Mouse (Mus musculus) heart, postnatal 36 days (tissue): ENCODE results near the gene Alcam. TPM values are rescaled to one million over a fixed set of nuclear protein-coding genes. Genes with fewer than 3 reads are reported as not detected.

ENCODE experiments used
- DNase-seq, 2 experiments: peaks; one replicate each; pipeline ENCODE4 v3.0.0; 2021 to 2022
- intact Hi-C: fragments of 180-260 bp; cut with DNase I; formaldehyde crosslinking; loops from one replicate; pipeline ENCODE4 v1.15.1; 2025
- total RNA-seq, 2 experiments: library from RNA; stranded (reverse); gene quantifications; 2 replicates each; pipeline ENCODE4 v1.2.3; 2021

Gene Alcam
- total RNA-seq, 2 experiments from 2014 or later, result 2.6 to 3.4 TPM

GRCm38 (mm10) chr16:52292440-52293048 is 161.3 kb downstream of the Alcam start:
- intact Hi-C loops, result no loop called here
- DNase-seq, result no peak

GRCm38 (mm10) chr16:52280186-52280585 is 173.7 kb downstream of the Alcam start:
- intact Hi-C loops, result no loop called here
- DNase-seq, result no peak

GRCm38 (mm10) chr16:52265066-52265465 is 188.8 kb downstream of the Alcam start:
- intact Hi-C loops, result no loop called here
- no peak for DNase-seq

- no peak for DNase-seq
- intact Hi-C loops, result no loop called here
Observed at GRCm38 (mm10) chr16:52263751-52264150, 190.1 kb downstream of the Alcam start.

DNA sequence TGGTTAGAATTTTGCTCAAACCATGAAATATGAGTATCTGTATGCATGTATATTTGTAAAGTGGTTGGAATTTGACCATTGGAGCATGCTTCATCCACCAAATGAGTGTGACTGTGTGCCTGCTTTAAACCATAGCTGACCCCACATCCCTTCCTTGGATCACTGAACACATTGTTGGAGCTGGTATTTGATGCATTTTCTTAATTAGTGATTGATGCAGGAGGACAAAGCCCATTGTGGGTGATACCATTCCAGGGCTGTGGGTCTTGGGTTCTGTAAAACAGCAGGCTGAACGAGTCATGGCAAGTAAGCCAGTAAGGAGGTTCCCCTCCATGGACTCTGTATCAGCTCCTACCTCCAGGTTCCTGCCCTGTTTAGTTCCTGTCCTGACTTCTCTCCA is 191.3 kb downstream of the Alcam start:
- intact Hi-C loops, result no loop called here
- DNase-seq, result no peak

DNA sequence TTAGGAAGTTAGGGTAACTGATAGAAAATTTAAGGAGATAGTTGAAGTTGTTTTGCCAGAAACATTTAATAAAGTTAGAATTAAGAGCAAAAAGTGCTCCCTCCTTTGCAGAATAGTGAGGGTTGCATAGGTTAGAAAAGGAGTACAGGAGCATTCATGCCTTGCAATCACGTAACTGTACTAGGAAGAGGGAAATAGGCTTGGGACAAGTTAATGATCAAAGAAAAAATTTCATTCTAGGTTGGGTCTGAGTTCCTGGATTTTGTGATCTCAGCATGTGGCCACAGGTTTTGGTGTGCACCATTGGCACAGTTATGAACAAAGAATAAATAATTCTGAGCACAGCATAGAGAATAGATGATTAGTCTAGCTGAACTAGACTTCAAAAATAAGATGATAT is 192.1 kb downstream of the Alcam start:
- intact Hi-C loops, result no loop called here
- no peak for DNase-seq

DNA sequence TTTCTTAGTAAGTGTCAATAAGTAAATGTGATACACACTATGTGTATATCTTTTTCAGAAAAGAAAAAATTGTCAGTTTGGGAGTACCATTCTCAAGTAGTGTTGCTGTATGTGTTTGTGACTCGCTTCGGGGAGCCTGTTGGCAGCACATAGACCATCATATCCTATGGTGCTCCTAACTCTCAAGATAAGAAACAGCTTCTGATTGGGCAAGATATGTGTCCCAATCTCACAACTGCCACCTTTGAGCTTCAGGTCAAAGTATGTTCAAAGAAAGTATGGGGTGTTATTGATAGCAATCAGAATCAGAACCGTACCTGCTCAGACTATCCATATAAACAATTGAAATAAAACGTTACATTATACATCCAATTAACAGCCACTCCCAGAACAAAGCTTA is 202.9 kb downstream of the Alcam start:
- no peak for DNase-seq
- intact Hi-C loops, result no loop called here

DNA sequence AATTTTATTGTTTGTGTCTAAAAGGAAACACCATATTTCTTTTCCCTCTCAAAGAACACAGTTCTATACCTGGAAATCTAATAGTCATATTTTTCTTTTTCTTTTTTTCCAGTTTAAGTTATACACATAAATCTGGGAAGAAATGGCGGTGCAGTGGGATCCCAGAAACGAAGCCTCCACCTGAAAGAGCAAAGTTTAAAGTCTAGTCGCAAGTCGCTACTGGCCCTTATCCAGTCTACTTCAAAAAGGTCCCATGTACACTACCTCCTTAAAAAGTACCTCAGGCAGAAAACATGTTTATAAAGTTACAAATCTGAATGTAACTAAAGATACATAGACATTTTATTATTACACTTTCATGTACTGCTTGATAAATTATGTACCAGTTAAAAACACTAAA is 203.7 kb downstream of the Alcam start:
- intact Hi-C loops, result no loop called here
- DNase-seq, result no peak

GRCm38 (mm10) chr16:52243421-52243973 is 210.4 kb downstream of the Alcam start:
- intact Hi-C loops, result no loop called here
- DNase-seq, result no peak

GRCm38 (mm10) chr16:52242144-52242543 is 211.7 kb downstream of the Alcam start:
- DNase-seq, result no peak

GRCm38 (mm10) chr16:52229930-52230329 is 223.9 kb downstream of the Alcam start:
- intact Hi-C loops, result no loop called here
- no peak for DNase-seq

More at GRCm38 (mm10) chr16:52242144-52242543, 211.7 kb downstream of the Alcam start:
- intact Hi-C loops, result no loop called here

DNA sequence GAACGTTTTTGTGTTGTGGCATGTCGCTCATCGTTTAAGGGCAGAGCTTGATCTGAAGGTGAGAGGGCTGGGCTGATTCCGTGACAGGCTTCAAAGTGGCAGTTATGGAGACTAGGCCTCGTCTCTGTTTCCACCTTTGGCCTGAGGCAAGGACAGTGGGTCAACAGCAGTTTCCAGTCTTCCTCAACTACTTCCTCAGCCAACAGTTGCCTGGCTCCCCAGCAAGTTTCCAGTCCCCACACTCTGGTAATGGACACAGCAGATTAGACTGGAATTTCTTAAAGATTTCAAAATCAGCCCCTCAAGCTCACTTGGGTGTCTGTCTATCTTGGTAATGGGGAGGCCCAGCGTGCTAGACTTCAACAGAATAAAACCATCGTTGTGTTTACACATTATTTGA is 224.4 kb downstream of the Alcam start:
- intact Hi-C loops, result no loop called here
- DNase-seq, result no peak

DNA sequence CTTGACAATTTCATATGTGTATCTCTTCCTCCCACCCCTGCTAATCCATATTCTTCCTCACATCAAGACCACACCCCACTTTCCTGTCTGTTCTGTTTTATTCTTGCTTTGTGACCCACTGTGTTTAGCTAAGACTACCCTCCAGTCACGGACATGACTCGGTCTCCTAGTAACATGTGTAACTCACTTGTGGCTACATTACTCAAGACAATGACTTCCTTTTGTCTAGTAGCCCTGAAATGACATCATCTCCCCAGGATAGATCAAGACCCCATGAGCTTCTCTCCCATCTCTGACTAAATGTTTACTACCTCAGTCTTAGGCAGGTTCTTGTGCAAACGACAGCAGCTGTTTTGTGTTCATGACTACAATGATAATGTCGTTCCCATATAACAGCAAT is 231.0 kb downstream of the Alcam start:
- intact Hi-C loops, result loop anchor here (5.0 kb wide), 1 partner anchor 836 kb away; no protein-coding TSS in a partner anchor
- DNase-seq, result no peak

DNA sequence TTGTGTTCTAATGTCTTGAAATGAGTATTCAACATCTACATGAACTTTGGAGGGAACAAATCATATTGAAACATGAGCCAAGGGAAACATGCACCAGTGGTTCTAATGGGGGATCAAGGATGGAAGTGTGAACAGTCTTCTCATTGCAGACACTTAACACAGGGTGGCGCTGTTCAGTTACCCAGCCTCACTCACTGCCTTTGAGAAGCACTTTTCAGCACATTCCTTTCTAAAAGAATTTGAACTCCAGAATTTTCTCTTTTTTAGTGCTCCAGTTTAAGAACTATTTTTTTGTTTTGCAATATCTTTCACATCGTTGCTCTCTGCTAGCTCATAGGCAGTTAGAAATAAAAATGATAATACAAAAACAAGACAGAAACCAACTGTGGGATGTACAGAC is 234.8 kb downstream of the Alcam start:
- intact Hi-C loops, result no loop called here
- DNase-seq, result no peak

DNA sequence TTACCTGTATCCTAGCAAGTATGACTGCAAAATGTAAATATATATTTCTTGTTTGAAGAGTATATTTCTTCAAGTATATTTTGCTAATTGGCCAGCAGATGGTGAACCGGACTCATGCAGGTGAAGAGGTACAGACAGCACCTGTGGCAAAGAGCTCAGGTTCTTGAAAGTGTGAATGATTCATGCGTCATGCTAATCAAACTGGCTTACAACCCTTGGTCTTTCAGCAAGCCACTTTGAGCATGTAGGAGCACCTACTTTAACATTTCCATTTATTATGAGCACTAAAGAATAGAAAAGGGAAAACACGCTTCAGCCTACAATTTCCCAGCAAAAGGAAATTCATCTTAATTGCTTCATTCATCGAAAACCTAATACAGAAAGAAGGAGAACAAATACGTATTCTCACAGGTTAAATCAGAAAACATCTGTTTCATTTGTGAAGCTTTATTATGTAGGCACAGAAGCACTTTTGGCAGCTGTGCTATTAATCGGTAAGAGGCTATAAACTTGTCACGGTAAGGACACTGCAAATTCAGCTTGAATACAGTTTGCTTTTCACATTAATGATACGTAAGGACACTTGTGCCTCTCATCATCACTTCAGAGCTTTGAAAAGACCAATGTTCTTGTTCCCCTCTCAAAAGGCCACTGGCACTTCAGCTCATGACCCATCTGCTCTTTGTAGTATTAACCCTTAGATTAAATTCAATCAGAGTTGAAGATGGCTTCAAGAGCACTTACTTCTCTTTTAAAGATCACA is 242.8 kb downstream of the Alcam start:
- no peak for DNase-seq
- intact Hi-C loops, result no loop called here

GRCm38 (mm10) chr16:52200107-52200506 is 253.8 kb downstream of the Alcam start:
- intact Hi-C loops, result no loop called here
- no peak for DNase-seq
